Mouse (Mus musculus) heart, postnatal 0 days (tissue): ENCODE data around the gene Gm17651.

Experiments used
- CTCF ChIP-seq: IDR thresholded peaks from 2 replicates; pipeline ENCODE4 v1.5.1; 2016; ENCODE audit warnings: antibody characterized with exemption, control low read depth, low read depth
- EP300 ChIP-seq: IDR thresholded peaks from 2 replicates; pipeline ENCODE4 v1.6.1; 2016; ENCODE audit warnings: antibody characterized with exemption, low read depth

GRCm38 (mm10) chr3:97629941-97630340 is 44.6 kb downstream of the Gm17651 start:
- TF ChIP-seq EP300 (no peak), CTCF (no peak)
